Mouse (Mus musculus): Measurements from ENCODE around the gene Nfkbil1. TPM values are rescaled to one million over a fixed set of nuclear protein-coding genes. Genes with fewer than 3 reads are reported as not detected.

The Nfkbil1 gene
- polyA plus RNA-seq, 1 experiment = 15.5 TPM

- TF ChIP-seq CTCF (IDR thresholded peaks at IDR 0.05; ENCODE audit: low read depth, low read length) (peak; percentile 81), POLR2A (IDR thresholded peaks at IDR 0.05; ENCODE audit: borderline replicate concordance, low read depth, low read length) (no peak)
- Histone ChIP-seq H3K27ac (ENCODE audit: insufficient read depth, low read depth, low read length) (no peak overlapping the region), H3K4me1 (ENCODE audit: control insufficient read depth, insufficient read depth, low read length) (peaks cover 38% of the 10 kb centered on the region), H3K4me3 (ENCODE audit: insufficient read depth, low read length) (peak overlapping the region; percentile 72)
Observed at GRCm38 (mm10) chr17:35195631-35196320, 39.8 kb downstream of the Nfkbil1 start.

GRCm38 (mm10) chr17:35194844-35195630, 40.6 kb downstream of the Nfkbil1 start:
- TF ChIP-seq CTCF (IDR thresholded peaks at IDR 0.05; ENCODE audit: low read depth, low read length) (no peak), POLR2A (IDR thresholded peaks at IDR 0.05; ENCODE audit: borderline replicate concordance, low read depth, low read length) (no peak)
- peaks cover 45% of the 10 kb centered on the region for H3K4me1 ChIP-seq (ENCODE audit: control insufficient read depth, insufficient read depth, low read length)
- no peak overlapping the region for H3K27ac ChIP-seq (ENCODE audit: insufficient read depth, low read depth, low read length)
- peak overlapping the region; percentile 72 for H3K4me3 ChIP-seq (ENCODE audit: insufficient read depth, low read length)

- Histone ChIP-seq H3K4me1 (ENCODE audit: control insufficient read depth, insufficient read depth, low read length) (peaks cover 52% of the 10 kb centered on the region), H3K4me3 (ENCODE audit: insufficient read depth, low read length) (peak within 1 kb of the TSS; percentile 72), H3K27ac (ENCODE audit: insufficient read depth, low read depth, low read length) (no peak within 1 kb of the TSS; the same call in 1 of the 2 replicates)
- TF ChIP-seq CTCF (IDR thresholded peaks at IDR 0.05; ENCODE audit: low read depth, low read length) (no peak), POLR2A (IDR thresholded peaks at IDR 0.05; ENCODE audit: borderline replicate concordance, low read depth, low read length) (no peak)
Observed at GRCm38 (mm10) chr17:35193881-35194843, 41.4 kb downstream of the Nfkbil1 start, which contains the start of gene Ltb. Ltb (plus strand) TSS chr17:35194439.

- H3K4me3 ChIP-seq (ENCODE audit: insufficient read depth, low read length) = no peak overlapping the region
- no peak for TF ChIP-seq POLR2A (IDR thresholded peaks at IDR 0.05; ENCODE audit: borderline replicate concordance, low read depth, low read length)
- H3K27ac ChIP-seq (ENCODE audit: insufficient read depth, low read depth, low read length) = peak overlapping the region; percentile 40
- H3K4me1 ChIP-seq (ENCODE audit: control insufficient read depth, insufficient read depth, low read length) = peaks cover 49% of the 10 kb centered on the region
Observed at GRCm38 (mm10) chr17:35192924-35193323, 42.7 kb downstream of the Nfkbil1 start.

GRCm38 (mm10) chr17:35191723-35192122, 43.9 kb downstream of the Nfkbil1 start:
- TF ChIP-seq POLR2A (IDR thresholded peaks at IDR 0.05; ENCODE audit: borderline replicate concordance, low read depth, low read length) = no peak
- peak; percentile 25; the same call in 1 of the 2 replicates for TF ChIP-seq CTCF (IDR thresholded peaks at IDR 0.05; ENCODE audit: low read depth, low read length)
- H3K4me1 ChIP-seq (ENCODE audit: control insufficient read depth, insufficient read depth, low read length) = peaks cover 52% of the 10 kb centered on the region
- no peak overlapping the region for H3K4me3 ChIP-seq (ENCODE audit: insufficient read depth, low read length)
- H3K27ac ChIP-seq (ENCODE audit: insufficient read depth, low read depth, low read length) = no peak overlapping the region

GRCm38 (mm10) chr17:35190096-35190495, 45.5 kb downstream of the Nfkbil1 start:
- H3K27ac ChIP-seq (ENCODE audit: insufficient read depth, low read depth, low read length) = peak overlapping the region; percentile 95
- TF ChIP-seq CTCF (IDR thresholded peaks at IDR 0.05; ENCODE audit: low read depth, low read length) (no peak), POLR2A (IDR thresholded peaks at IDR 0.05; ENCODE audit: borderline replicate concordance, low read depth, low read length) (no peak)
- 0 out of 2 replicates have a peak overlapping the region, but pooled peaks have one; percentile 13 for H3K4me3 ChIP-seq (ENCODE audit: insufficient read depth, low read length)
- H3K4me1 ChIP-seq (ENCODE audit: control insufficient read depth, insufficient read depth, low read length) = peaks cover 55% of the 10 kb centered on the region

- Histone ChIP-seq H3K4me3 (ENCODE audit: insufficient read depth, low read length) (peak overlapping the region; percentile 13; the same call in 1 of the 2 replicates), H3K4me1 (ENCODE audit: control insufficient read depth, insufficient read depth, low read length) (peaks cover 54% of the 10 kb centered on the region), H3K27ac (ENCODE audit: insufficient read depth, low read depth, low read length) (peak overlapping the region; percentile 95)
- no peak for TF ChIP-seq CTCF (IDR thresholded peaks at IDR 0.05; ENCODE audit: low read depth, low read length)
- TF ChIP-seq POLR2A (IDR thresholded peaks at IDR 0.05; ENCODE audit: borderline replicate concordance, low read depth, low read length) = no peak
Observed at GRCm38 (mm10) chr17:35189186-35189585, 46.4 kb downstream of the Nfkbil1 start.

- peak within 1 kb of the TSS; percentile 95 for H3K27ac ChIP-seq (ENCODE audit: insufficient read depth, low read depth, low read length)
- peaks cover 46% of the 10 kb centered on the region for H3K4me1 ChIP-seq (ENCODE audit: control insufficient read depth, insufficient read depth, low read length)
- H3K4me3 ChIP-seq (ENCODE audit: insufficient read depth, low read length) = peak within 1 kb of the TSS; percentile 60
- no peak for TF ChIP-seq POLR2A (IDR thresholded peaks at IDR 0.05; ENCODE audit: borderline replicate concordance, low read depth, low read length)
- TF ChIP-seq CTCF (IDR thresholded peaks at IDR 0.05; ENCODE audit: low read depth, low read length) = no peak
Observed at GRCm38 (mm10) chr17:35187959-35188610, 47.5 kb downstream of the Nfkbil1 start, which contains the start of gene Lst1. Lst1 (minus strand) TSS chr17:35188439.

GRCm38 (mm10) chr17:35187345-35187744, 48.2 kb downstream of the Nfkbil1 start:
- H3K27ac ChIP-seq (ENCODE audit: insufficient read depth, low read depth, low read length) = peak overlapping the region; percentile 95
- TF ChIP-seq CTCF (IDR thresholded peaks at IDR 0.05; ENCODE audit: low read depth, low read length) = no peak
- TF ChIP-seq POLR2A (IDR thresholded peaks at IDR 0.05; ENCODE audit: borderline replicate concordance, low read depth, low read length) = no peak
- H3K4me1 ChIP-seq (ENCODE audit: control insufficient read depth, insufficient read depth, low read length) = peaks cover 42% of the 10 kb centered on the region
- H3K4me3 ChIP-seq (ENCODE audit: insufficient read depth, low read length) = peak overlapping the region; percentile 60

All from bone marrow macrophage, adult 2 months (primary cell).